Mouse (Mus musculus) cerebellum, adult 8-10 months (tissue): ENCODE measurements at regions not wholly inside any gene's neighbourhood (a gene's known extent, or its start where the extent isn't known, plus 50 kb on each side); places are given as distances from the start of the nearest gene placed in this dataset.

ENCODE experiments used
- DNase-seq: peaks from one replicate; pipeline ENCODE4 v3.0.0; 2022

- no peak for DNase-seq
Observed at GRCm38 (mm10) chr2:92544364-92545151, 54.9 kb upstream of the Chst1 start.

GRCm38 (mm10) chr2:92540841-92541240 is 58.7 kb upstream of the Chst1 start:
- DNase-seq, result no peak

GRCm38 (mm10) chr2:92531996-92532395 is 67.5 kb upstream of the Chst1 start:
- no peak for DNase-seq

GRCm38 (mm10) chr2:92530677-92531076 is 68.8 kb upstream of the Chst1 start:
- DNase-seq, result no peak

- no peak for DNase-seq
Observed at GRCm38 (mm10) chr2:92529670-92530322, 69.5 kb upstream of the Slc35c1 start.

- peak; percentile 85 for DNase-seq
Observed at GRCm38 (mm10) chr2:92529071-92529641, 68.8 kb upstream of the Slc35c1 start.

GRCm38 (mm10) chr2:92528119-92528830 is 67.9 kb upstream of the Slc35c1 start:
- DNase-seq, result peak; percentile 5

GRCm38 (mm10) chr2:92526676-92527395 is 66.5 kb upstream of the Slc35c1 start:
- no peak for DNase-seq

- no peak for DNase-seq
Observed at GRCm38 (mm10) chr2:92525628-92526027, 65.3 kb upstream of the Slc35c1 start.

- DNase-seq, result no peak
Observed at GRCm38 (mm10) chr2:92525062-92525623, 64.8 kb upstream of the Slc35c1 start.

GRCm38 (mm10) chr2:92524346-92524905 is 64.1 kb upstream of the Slc35c1 start:
- DNase-seq, result no peak

GRCm38 (mm10) chr2:92523321-92523895 is 63.1 kb upstream of the Slc35c1 start:
- no peak for DNase-seq

GRCm38 (mm10) chr2:92521527-92521926 is 61.2 kb upstream of the Slc35c1 start:
- no peak for DNase-seq

GRCm38 (mm10) chr2:92519396-92519795 is 59.1 kb upstream of the Slc35c1 start:
- DNase-seq, result no peak

- no peak for DNase-seq
Observed at GRCm38 (mm10) chr2:92518891-92519290, 58.6 kb upstream of the Slc35c1 start.

GRCm38 (mm10) chr2:92514961-92515360 is 54.6 kb upstream of the Slc35c1 start:
- no peak for DNase-seq

GRCm38 (mm10) chr2:92511771-92512744 is 51.7 kb upstream of the Slc35c1 start:
- no peak for DNase-seq
